Mouse (Mus musculus): ENCODE results near the gene Zfp706. TPM values are rescaled to one million over a fixed set of nuclear protein-coding genes. Genes with fewer than 3 reads are reported as not detected.
A peak's percentile ranks its signal among the peaks of the same experiment; 100 is the strongest.
"Not testable (repeated sequence)": the region's sequence is repeated elsewhere in the genome, so short reads cannot be mapped to it uniquely, and the experiment has no call there.

Zfp706 gene
- polyA plus RNA-seq, 1 experiment from 2014 or later: 459 TPM

DNA sequence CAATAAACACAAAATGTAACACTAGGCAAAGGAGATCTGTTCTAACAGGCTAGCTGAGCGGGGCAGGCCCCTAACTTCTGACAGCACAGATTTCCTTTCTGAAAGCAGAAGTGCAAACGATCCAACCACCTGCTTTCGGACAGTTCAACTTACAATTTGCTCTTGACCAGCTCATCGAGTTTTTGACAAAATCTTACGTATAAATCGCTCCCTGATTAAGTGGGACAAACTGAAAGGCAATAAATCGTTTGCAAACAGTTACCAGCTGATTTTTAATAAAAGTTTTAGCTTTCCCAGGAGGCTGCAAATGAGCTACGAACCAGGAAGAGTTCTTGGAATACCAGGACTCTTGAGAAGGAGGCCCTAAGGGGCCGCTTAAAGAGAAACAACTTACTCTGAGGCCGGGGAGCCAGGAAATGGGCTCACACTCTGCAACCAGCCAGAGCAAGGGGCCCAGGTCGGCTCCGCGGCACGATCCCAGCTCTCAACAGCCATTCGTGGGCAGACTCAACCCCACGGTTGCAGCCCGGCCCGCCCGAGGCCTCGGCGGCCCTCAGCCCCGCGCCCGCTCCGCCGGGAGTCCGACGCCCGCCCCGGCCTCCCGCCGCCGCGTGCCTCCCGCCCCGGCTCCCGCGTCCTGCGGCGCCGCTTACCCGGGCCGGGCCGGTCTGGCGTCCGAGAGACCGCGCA, 953 bp downstream of the Zfp706 start:
- no peak for ATAC-seq (ENCODE audit: low FRiP score)
- Histone ChIP-seq H3K4me3 (peak overlapping the region; percentile 96), H3K27me3 (no peaks in the 10 kb centered on the region), H3K4me1 (replicated peaks) (peaks cover 31% of the 10 kb centered on the region), H3K36me3 (peaks cover 13% of the 10 kb centered on the region), H3K4me2 (peak overlapping the region; percentile 63), H3K9ac (peak overlapping the region; percentile 97), H3K27ac (peak overlapping the region; percentile 97), H3K9me3 (no peaks in the 10 kb centered on the region)
- WGBS: under 1% methylated on average over 47 of the region's 48 CpGs

DNA sequence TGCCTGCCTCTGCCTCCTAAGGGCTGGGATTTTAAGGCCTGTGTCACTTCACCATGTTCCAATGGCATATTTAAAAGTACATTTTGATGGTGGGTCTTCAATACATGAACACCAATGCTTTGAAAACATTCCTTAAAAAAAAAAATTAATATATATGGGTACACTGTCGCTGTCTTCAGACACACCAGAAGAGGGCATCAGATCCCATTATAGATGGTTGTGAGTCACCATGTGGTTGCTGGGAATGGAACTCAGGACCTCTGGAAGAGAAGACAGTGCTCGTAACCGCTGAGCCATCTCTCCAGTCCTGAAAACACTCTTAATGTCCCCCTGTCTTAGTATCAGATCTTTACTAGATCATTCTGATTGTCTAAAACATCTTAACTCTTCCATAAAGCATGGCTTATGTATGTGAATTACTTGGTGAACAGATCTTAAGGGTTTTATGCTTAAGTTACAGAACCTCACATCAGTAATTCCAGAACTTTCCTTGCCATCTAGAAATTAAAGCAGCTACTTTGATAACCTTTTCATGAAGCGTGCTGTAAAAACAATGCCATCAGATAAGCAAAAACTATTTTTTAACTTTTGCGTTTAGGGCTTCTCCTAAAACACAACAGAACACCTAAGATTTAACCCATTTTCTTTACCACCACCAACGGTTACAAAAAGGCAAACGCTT, 1.6 kb downstream of the Zfp706 start:
- peaks cover 19% of the 10 kb centered on the region for H3K36me3 ChIP-seq

DNA sequence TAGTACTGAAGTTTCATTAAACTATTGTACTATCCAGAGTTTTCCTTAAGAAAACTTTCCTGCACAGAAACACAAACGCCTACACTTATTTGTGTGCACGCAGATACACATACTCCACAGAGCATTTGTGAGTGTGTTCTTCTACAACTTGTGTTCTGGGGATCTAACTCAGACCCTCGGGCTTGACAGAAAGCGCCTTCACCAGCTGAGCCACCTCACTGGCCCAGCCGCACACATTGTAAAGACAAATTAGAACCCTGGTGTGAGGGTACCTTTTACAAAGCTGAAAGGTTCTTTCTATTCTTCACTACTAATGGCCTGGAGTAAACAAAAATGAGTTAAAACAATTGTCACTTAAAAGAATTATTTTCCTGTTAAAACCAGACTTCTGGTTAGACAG, 2.7 kb downstream of the Zfp706 start:
- Histone ChIP-seq H3K9ac (no peak overlapping the region), H3K4me1 (replicated peaks) (peaks cover 31% of the 10 kb centered on the region), H3K27me3 (no peaks in the 10 kb centered on the region), H3K9me3 (no peaks in the 10 kb centered on the region), H3K36me3 (peaks cover 27% of the 10 kb centered on the region), H3K27ac (no peak overlapping the region), H3K4me2 (peak overlapping the region; percentile 63), H3K4me3 (no peak overlapping the region)
- ATAC-seq (ENCODE audit: low FRiP score): no peak
- 66% methylated on average over 5 of the region's 5 CpGs for WGBS

More for the DNA sequence above, 1.6 kb downstream of the Zfp706 start:
- H3K4me3 ChIP-seq: peak overlapping the region; percentile 96
- ATAC-seq (ENCODE audit: low FRiP score): no peak
- H3K4me1 ChIP-seq (replicated peaks): peaks cover 31% of the 10 kb centered on the region
- peak overlapping the region; percentile 97 for H3K9ac ChIP-seq
- H3K27ac ChIP-seq: no peak overlapping the region
- peak overlapping the region; percentile 63 for H3K4me2 ChIP-seq
- no peaks in the 10 kb centered on the region for H3K27me3 ChIP-seq
- 40% methylated on average over 7 of the region's 7 CpGs for WGBS
- H3K9me3 ChIP-seq: no peaks in the 10 kb centered on the region

DNA sequence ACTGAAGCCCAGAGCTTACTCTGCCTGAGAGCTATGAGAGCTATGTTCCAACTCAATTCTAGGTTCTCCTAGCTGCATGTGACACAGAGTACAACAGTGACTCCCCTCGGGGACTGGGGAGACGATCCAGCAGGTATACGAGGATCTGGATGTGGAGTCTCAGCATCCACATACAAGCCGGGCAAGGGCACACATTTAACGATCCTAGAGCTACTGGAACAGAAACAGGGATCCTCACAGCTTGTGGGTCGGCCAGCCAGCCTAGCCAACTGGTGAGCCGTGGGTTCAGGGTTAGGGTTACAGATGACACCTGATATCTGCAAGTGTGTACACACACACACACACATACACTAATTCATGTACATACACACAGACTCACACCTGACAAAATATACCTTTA, 5.3 kb downstream of the Zfp706 start:
- Histone ChIP-seq H3K27ac (no peak overlapping the region), H3K4me2 (no peak overlapping the region), H3K27me3 (no peaks in the 10 kb centered on the region), H3K4me1 (replicated peaks) (peaks cover 23% of the 10 kb centered on the region), H3K9ac (no peak overlapping the region), H3K4me3 (no peak overlapping the region), H3K36me3 (peaks cover 53% of the 10 kb centered on the region), H3K9me3 (peaks cover 3% of the 10 kb centered on the region; the same call in 1 of the 2 replicates)
- 95% methylated on average over 7 of the region's 7 CpGs for WGBS
- no peak for ATAC-seq (ENCODE audit: low FRiP score)

DNA sequence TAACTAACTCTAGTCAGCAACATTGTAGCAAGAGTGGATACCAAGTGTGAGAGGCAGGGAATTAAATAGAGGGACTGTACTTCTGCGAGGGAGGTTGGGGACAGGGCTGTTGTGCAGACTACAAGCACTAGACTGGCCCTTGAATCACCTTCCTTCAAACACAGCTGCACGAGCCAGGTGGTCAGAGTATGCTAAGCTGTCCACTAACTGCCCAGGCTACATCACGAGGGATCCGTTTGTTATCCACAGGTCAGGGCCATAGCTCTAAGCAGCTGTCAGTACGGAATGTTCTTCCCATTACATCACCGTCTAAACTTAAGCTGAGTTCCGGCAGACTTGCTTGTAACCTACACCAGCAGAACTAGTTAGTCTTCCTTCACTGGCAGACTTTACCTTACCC, 8.0 kb downstream of the Zfp706 start:
- not testable (repeated sequence) for H3K9ac ChIP-seq; H3K4me3 ChIP-seq; H3K4me2 ChIP-seq; ATAC-seq (ENCODE audit: low FRiP score); H3K27ac ChIP-seq; H3K4me1 ChIP-seq (replicated peaks); H3K27me3 ChIP-seq; H3K9me3 ChIP-seq
- H3K36me3 ChIP-seq: peaks cover 55% of the 10 kb centered on the region
- 92% methylated on average over 7 of the region's 7 CpGs for WGBS

DNA sequence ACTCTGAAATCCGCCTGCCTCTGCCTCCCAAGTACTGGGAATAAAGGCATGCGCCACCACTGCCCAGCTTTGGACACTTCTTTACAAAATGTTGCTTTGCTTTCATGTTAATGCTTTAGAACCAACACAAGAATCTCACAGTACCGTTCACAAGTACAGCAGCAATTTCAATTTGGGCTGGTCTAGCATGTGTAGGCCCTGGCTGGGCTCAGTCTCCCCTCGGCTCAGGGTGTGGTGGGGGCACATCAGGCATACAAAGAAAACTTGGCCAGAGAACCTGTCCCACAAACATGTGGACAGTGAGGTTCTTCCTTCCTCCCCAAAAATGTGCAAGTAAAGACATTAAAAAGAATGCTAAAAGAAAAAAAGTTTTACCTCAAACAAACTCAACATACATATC, 12.4 kb downstream of the Zfp706 start:
- Histone ChIP-seq H3K27me3 (no peaks in the 10 kb centered on the region), H3K4me2 (no peak overlapping the region), H3K4me1 (replicated peaks) (peaks cover 10% of the 10 kb centered on the region), H3K9ac (no peak overlapping the region), H3K9me3 (peaks cover 5% of the 10 kb centered on the region; the same call in 1 of the 2 replicates), H3K27ac (no peak overlapping the region), H3K4me3 (no peak overlapping the region), H3K36me3 (peaks cover 35% of the 10 kb centered on the region)
- ATAC-seq (ENCODE audit: low FRiP score): no peak
- WGBS: 95% methylated on average over 4 of the region's 4 CpGs

DNA sequence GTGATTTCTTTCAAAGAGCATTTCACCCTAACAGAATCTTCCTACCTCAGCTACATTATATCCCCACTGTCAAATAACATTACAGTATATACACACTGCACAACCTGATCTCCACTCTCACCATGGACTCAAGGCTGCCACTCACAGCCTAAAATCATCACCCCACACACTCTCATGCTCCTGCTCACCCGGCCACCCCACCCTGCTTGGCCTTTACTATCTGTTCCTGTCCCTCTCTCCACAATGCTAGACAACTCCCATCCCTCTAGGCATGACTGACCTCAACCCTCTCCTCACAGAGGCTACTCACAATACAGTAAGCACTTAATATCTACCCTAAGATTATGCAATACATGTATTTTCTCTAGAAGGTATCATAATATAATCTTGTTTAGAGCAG, 12.9 kb downstream of the Zfp706 start:
- Histone ChIP-seq H3K4me1 (replicated peaks) (peaks cover 10% of the 10 kb centered on the region), H3K9ac (no peak overlapping the region), H3K27ac (no peak overlapping the region), H3K36me3 (peaks cover 31% of the 10 kb centered on the region), H3K9me3 (peaks cover 5% of the 10 kb centered on the region; the same call in 1 of the 2 replicates), H3K27me3 (no peaks in the 10 kb centered on the region), H3K4me2 (no peak overlapping the region), H3K4me3 (no peak overlapping the region)
- ATAC-seq (ENCODE audit: low FRiP score): no peak
- 88% methylated on average over 1 of the region's 1 CpGs for WGBS

DNA sequence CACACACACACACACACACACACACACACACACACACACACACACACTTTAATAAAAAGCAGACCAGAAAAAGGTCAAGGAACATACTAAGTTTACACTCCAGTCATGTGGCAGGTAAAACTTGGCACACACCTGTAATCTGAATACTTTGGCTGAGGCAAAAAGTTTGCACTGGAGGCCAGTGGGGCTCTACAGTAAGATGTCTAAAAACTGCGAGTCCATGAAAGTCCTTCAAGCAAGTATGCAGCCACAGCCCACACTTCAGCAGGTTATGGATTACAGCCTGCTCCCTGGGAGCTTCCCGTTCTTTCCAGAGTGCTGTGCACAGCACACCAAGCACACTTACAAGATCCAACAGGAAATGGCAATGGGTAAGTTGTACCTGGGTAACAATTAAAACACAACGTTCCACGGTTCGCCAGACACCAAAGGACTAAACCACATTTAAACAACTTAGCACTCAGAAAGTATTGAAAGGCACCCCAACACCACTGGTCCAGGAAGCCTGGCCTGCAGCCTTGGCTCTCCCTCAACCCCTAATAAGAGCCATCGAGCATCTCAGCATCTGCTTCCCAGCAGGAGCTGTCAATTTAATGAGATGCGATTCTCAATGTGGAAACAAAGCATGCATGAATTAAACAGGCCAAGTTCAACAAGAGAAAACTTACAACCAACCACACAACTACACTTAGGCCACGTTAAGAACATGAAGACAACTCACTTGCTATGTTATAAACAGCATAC, 14.0 kb downstream of the Zfp706 start:
- WGBS: 63% methylated on average over 8 of the region's 8 CpGs

DNA sequence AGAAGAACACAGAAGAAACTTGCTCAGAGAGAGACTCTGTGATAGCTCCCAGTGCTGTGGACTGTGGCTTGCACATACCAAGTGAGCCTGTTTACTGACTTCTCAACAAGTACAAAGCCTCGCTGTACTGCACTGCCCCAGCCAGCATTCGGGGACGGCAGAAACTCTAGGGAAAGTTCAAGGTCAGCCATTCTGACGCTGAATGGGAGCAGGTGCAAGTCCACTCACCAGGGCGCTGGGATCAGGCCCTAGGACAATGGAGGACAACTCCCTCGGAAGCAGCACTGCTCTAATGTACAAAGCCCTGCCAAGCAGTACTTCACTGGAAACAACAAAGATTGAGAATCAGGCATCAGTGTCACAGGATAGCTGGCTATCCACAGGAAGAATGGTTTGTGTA, 16.2 kb downstream of the Zfp706 start:
- no peak overlapping the region for H3K9ac ChIP-seq
- H3K27me3 ChIP-seq: no peaks in the 10 kb centered on the region
- H3K9me3 ChIP-seq: no peaks in the 10 kb centered on the region
- no peak overlapping the region for H3K4me2 ChIP-seq
- no peak for ATAC-seq (ENCODE audit: low FRiP score)
- peaks cover 18% of the 10 kb centered on the region for H3K4me1 ChIP-seq (replicated peaks)
- 0 out of 2 replicates have a peak, but pooled peaks cover 5% of the 10 kb centered on the region for H3K36me3 ChIP-seq
- no peak overlapping the region for H3K27ac ChIP-seq
- no peak overlapping the region for H3K4me3 ChIP-seq
- 40% methylated on average over 6 of the region's 6 CpGs for WGBS

More for the DNA sequence above, 14.0 kb downstream of the Zfp706 start:
- Histone ChIP-seq H3K36me3 (peaks cover 21% of the 10 kb centered on the region), H3K4me3 (no peak overlapping the region), H3K27me3 (no peaks in the 10 kb centered on the region), H3K9me3 (peaks cover 5% of the 10 kb centered on the region; the same call in 1 of the 2 replicates), H3K4me1 (replicated peaks) (peaks cover 10% of the 10 kb centered on the region), H3K9ac (no peak overlapping the region), H3K27ac (no peak overlapping the region), H3K4me2 (no peak overlapping the region)
- no peak for ATAC-seq (ENCODE audit: low FRiP score)

DNA sequence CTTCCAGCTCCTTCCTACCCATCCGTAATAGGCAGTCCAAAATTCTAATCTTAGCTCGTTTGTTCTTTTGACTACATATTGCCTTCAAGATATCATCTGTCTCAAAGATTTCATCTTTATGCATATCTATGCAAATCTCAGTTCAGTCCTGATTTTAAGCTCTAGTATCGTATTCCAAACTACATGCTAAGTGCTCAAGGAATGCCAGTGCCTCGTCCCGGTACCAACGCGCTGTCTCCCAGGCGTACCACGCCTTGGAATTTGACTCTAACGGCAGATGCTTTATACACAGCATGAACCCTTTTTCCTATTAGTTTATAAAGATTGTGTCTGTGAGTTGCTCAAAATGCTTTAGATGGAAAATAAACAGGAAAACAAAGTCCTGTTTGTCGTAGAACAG, 17.7 kb downstream of the Zfp706 start:
- Histone ChIP-seq H3K9me3 (no peaks in the 10 kb centered on the region), H3K4me3 (no peak overlapping the region), H3K27ac (no peak overlapping the region), H3K4me2 (no peak overlapping the region), H3K36me3 (0 out of 2 replicates have a peak, but pooled peaks cover 5% of the 10 kb centered on the region), H3K27me3 (no peaks in the 10 kb centered on the region), H3K9ac (no peak overlapping the region), H3K4me1 (replicated peaks) (peaks cover 18% of the 10 kb centered on the region)
- no peak for ATAC-seq (ENCODE audit: low FRiP score)
- 80% methylated on average over 11 of the region's 11 CpGs for WGBS

DNA sequence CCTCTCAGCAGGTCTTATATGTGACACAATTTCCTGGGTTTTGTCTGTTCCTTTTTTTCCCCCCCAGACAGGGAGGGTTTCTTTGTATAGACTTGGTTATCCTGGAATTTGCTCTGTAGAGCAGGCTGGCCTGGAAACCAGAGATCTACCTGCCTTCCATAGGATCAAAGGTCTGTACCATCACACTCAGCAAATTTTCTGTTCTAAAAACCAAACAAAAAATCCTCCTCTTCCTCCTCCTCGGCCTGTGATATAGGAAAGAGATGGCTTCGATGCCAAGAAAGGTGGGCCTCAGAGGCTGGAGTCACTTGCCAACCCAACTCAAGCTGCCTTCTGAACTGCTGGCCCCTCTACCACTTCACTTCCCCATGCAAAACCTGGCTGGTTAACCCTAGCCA, 18.9 kb downstream of the Zfp706 start:
- no peak overlapping the region for H3K27ac ChIP-seq
- peaks cover 15% of the 10 kb centered on the region for H3K4me1 ChIP-seq (replicated peaks)
- no peak overlapping the region for H3K4me3 ChIP-seq
- H3K36me3 ChIP-seq: 0 out of 2 replicates have a peak, but pooled peaks cover 5% of the 10 kb centered on the region
- no peak overlapping the region for H3K4me2 ChIP-seq
- ATAC-seq (ENCODE audit: low FRiP score): no peak
- no peaks in the 10 kb centered on the region for H3K9me3 ChIP-seq
- no peak overlapping the region for H3K9ac ChIP-seq
- 96% methylated on average over 2 of the region's 2 CpGs for WGBS
- H3K27me3 ChIP-seq: no peaks in the 10 kb centered on the region

DNA sequence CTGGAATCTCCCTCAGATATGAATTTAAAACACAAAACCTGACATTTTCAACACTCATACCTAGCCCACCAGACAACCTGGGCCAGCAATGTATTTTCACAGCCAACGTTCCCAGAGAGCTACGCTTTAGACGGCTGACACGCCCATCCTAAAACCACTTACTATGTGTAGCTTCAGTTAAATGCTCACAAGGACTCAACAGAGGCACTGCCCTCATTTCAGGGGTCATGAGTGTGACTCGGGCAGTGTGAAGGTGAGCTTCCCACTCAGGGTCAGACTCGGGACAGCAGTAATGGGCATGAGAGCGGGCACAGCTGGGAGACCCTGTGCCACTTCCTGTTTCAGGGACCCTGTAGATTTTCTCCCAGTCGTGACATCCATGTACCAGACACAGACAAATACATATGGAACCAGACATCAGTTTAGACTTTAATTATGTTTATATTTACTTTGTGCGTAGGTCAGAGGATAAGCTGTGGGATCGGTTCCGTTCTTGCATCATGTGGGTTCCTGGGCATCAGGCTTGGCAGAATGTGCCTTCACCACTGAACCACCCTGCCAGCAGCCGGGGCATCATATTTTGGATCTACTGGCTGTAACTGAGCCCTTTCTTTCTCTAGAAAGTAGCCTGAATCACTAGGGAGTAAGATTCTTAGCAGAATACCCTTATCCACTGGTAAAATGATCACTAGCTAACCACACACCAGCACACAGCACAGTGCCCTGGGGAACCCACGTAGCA, 19.4 kb downstream of the Zfp706 start:
- Histone ChIP-seq H3K27ac (no peak overlapping the region), H3K9ac (no peak overlapping the region), H3K4me3 (no peak overlapping the region), H3K36me3 (0 out of 2 replicates have a peak, but pooled peaks cover 5% of the 10 kb centered on the region), H3K9me3 (no peaks in the 10 kb centered on the region), H3K4me2 (no peak overlapping the region), H3K4me1 (replicated peaks) (peaks cover 12% of the 10 kb centered on the region), H3K27me3 (no peaks in the 10 kb centered on the region)
- WGBS: 91% methylated on average over 13 of the region's 13 CpGs
- no peak for ATAC-seq (ENCODE audit: low FRiP score)

Measured in hindbrain, embryonic 13.5 days (tissue).